Mouse (Mus musculus) neural tube, embryonic 14.5 days (tissue): ENCODE results near the gene Txlna. TPM values are rescaled to one million over a fixed set of nuclear protein-coding genes. Genes with fewer than 3 reads are reported as not detected.

Experiments
- ATAC-seq: fragments of 200-750 bp; cut with Nextera tagmentation; 2 replicates; pipeline ENCODE4 v1.8.0; 2017; ENCODE audit warnings: low read depth, mild to moderate bottlenecking, moderate TSS enrichment, moderate library complexity
- H3K27ac ChIP-seq: fragments of 300-500 bp; sonication (generic); 2 replicates; pipeline ENCODE4 v1.5.1; 2014; ENCODE audit warnings: low read depth, mild to moderate bottlenecking, control low read depth, low read length, moderate library complexity, mixed read lengths
- H3K27me3 ChIP-seq: fragments of 300-500 bp; sonication (generic); 2 replicates; pipeline ENCODE4 v1.6.1; 2014; ENCODE audit warnings: low read length; ENCODE audit not compliant: control insufficient read depth, insufficient read depth
- H3K36me3 ChIP-seq: fragments of 300-500 bp; sonication (generic); 2 replicates; pipeline ENCODE4 v1.6.1; 2014; ENCODE audit warnings: low read length, mixed read lengths; ENCODE audit not compliant: control insufficient read depth, insufficient read depth
- H3K4me1 ChIP-seq: fragments of 300-500 bp; sonication (generic); 2 replicates; pipeline ENCODE4 v1.6.1; 2014; ENCODE audit warnings: low read length; ENCODE audit not compliant: control insufficient read depth, insufficient read depth
- H3K4me2 ChIP-seq: fragments of 300-500 bp; sonication (generic); 2 replicates; pipeline ENCODE4 v1.6.1; 2014; ENCODE audit warnings: mild to moderate bottlenecking, low read depth, low read length, control low read depth
- H3K4me3 ChIP-seq: fragments of 300-500 bp; sonication (generic); 2 replicates; pipeline ENCODE4 v1.5.1; 2014; ENCODE audit warnings: low read depth, low read length, control low read depth, mixed read lengths
- H3K9ac ChIP-seq: fragments of 300-500 bp; sonication (generic); replicated peaks from 2 replicates; pipeline ENCODE4 v1.6.1; 2014; ENCODE audit warnings: low read depth, mild to moderate bottlenecking, control low read depth, low read length, mixed read lengths
- H3K9me3 ChIP-seq: fragments of 300-500 bp; sonication (generic); 2 replicates; pipeline ENCODE4 v1.6.1; 2016; ENCODE audit warnings: low read length; ENCODE audit not compliant: control insufficient read depth
- WGBS: fragments of 180-500 bp; shearing (Covaris S2); extraction: QIAGEN DNeasy Blood & Tissue Kit; methylation state at CpG from one replicate; pipeline ENCODE4 v1.1.7; 2014; 5-methylcytosine and 5-hydroxymethylcytosine counted together
- polyA plus RNA-seq: library from polyadenylated mRNA; unstranded; fragments of >200 nt; fragmentation: Nextera tagmentation; extraction: Ambion mirVana; gene quantifications from 2 replicates; pipeline ENCODE4 v1.2.1, GENCODE M21; 2014

Txlna gene
- polyA plus RNA-seq, 1 experiment from 2014 or later: 40.1 TPM

GRCm38 (mm10) chr4:129585773-129586172 lies 55.1 kb downstream of the Txlna start:
- no peak for ATAC-seq
- H3K27me3 ChIP-seq: no peaks in the 10 kb centered on the region
- H3K9me3 ChIP-seq: no peaks in the 10 kb centered on the region
- H3K9ac ChIP-seq: no peak overlapping the region
- no peak overlapping the region for H3K4me3 ChIP-seq
- H3K4me2 ChIP-seq: no peak overlapping the region
- H3K36me3 ChIP-seq: peaks cover 6% of the 10 kb centered on the region; the same call in 1 of the 2 replicates
- no peak overlapping the region for H3K27ac ChIP-seq
- 76% methylated on average over 9 of the region's 9 CpGs for WGBS
- H3K4me1 ChIP-seq: no peaks in the 10 kb centered on the region

- no peak overlapping the region for H3K27ac ChIP-seq
- H3K4me3 ChIP-seq: peak overlapping the region; percentile 22
- H3K36me3 ChIP-seq: no peaks in the 10 kb centered on the region
- H3K27me3 ChIP-seq: no peaks in the 10 kb centered on the region
- peak; percentile 63 for ATAC-seq
- H3K4me1 ChIP-seq: no peaks in the 10 kb centered on the region
- H3K9ac ChIP-seq: peak overlapping the region; percentile 25; the same call in 1 of the 2 replicates
- peak overlapping the region; percentile 48 for H3K4me2 ChIP-seq
- 3% methylated on average over 36 of the region's 36 CpGs for WGBS
- H3K9me3 ChIP-seq: no peaks in the 10 kb centered on the region
Measured at GRCm38 (mm10) chr4:129584884-129585608, 55.8 kb downstream of the Txlna start.

GRCm38 (mm10) chr4:129584370-129584769 lies 56.5 kb downstream of the Txlna start:
- Histone ChIP-seq H3K27me3 (no peaks in the 10 kb centered on the region), H3K27ac (no peak overlapping the region), H3K4me2 (peak overlapping the region; percentile 48; the same call in 1 of the 2 replicates), H3K9ac (no peak overlapping the region), H3K4me3 (no peak overlapping the region), H3K9me3 (no peaks in the 10 kb centered on the region), H3K4me1 (no peaks in the 10 kb centered on the region), H3K36me3 (no peaks in the 10 kb centered on the region)
- 82% methylated on average over 1 of the region's 1 CpGs for WGBS
- no peak for ATAC-seq

- no peak for ATAC-seq
- H3K4me2 ChIP-seq: no peak overlapping the region
- H3K36me3 ChIP-seq: no peaks in the 10 kb centered on the region
- no peak overlapping the region for H3K9ac ChIP-seq
- no peaks in the 10 kb centered on the region for H3K27me3 ChIP-seq
- no peak overlapping the region for H3K27ac ChIP-seq
- H3K9me3 ChIP-seq: no peaks in the 10 kb centered on the region
- no peaks in the 10 kb centered on the region for H3K4me1 ChIP-seq
- no peak overlapping the region for H3K4me3 ChIP-seq
- WGBS: 80% methylated on average over 1 of the region's 1 CpGs
Measured at GRCm38 (mm10) chr4:129582251-129582650, 58.6 kb downstream of the Txlna start.

GRCm38 (mm10) chr4:129580347-129580746 lies 60.5 kb downstream of the Txlna start:
- Histone ChIP-seq H3K4me1 (no peaks in the 10 kb centered on the region; the same call in 1 of the 2 replicates), H3K9me3 (no peaks in the 10 kb centered on the region), H3K9ac (no peak overlapping the region), H3K27me3 (no peaks in the 10 kb centered on the region), H3K27ac (no peak overlapping the region), H3K36me3 (no peaks in the 10 kb centered on the region), H3K4me2 (no peak overlapping the region), H3K4me3 (no peak overlapping the region)
- no peak for ATAC-seq
- WGBS: 78% methylated on average over 7 of the region's 7 CpGs

GRCm38 (mm10) chr4:129578466-129578865 lies 62.4 kb downstream of the Txlna start, which contains the start of gene Fam167b:
Fam167b (minus strand) TSS chr4:129578549.
- Histone ChIP-seq H3K4me3 (no peak within 1 kb of the TSS), H3K4me1 (no peaks in the 10 kb centered on the region; the same call in 1 of the 2 replicates), H3K4me2 (no peak within 1 kb of the TSS), H3K36me3 (no peaks in the 10 kb centered on the region), H3K27me3 (no peaks in the 10 kb centered on the region), H3K9ac (no peak within 1 kb of the TSS), H3K27ac (no peak within 1 kb of the TSS), H3K9me3 (no peaks in the 10 kb centered on the region)
- 78% methylated on average over 5 of the region's 5 CpGs for WGBS
- no peak for ATAC-seq

- Histone ChIP-seq H3K27ac (no peak overlapping the region), H3K4me3 (no peak overlapping the region), H3K9me3 (no peaks in the 10 kb centered on the region), H3K27me3 (no peaks in the 10 kb centered on the region), H3K9ac (no peak overlapping the region), H3K36me3 (no peaks in the 10 kb centered on the region), H3K4me2 (no peak overlapping the region), H3K4me1 (no peaks in the 10 kb centered on the region; the same call in 1 of the 2 replicates)
- no peak for ATAC-seq
- WGBS: 83% methylated on average over 7 of the region's 7 CpGs
Measured at GRCm38 (mm10) chr4:129577688-129578087, 63.2 kb downstream of the Txlna start.

- no peaks in the 10 kb centered on the region; the same call in 1 of the 2 replicates for H3K4me1 ChIP-seq
- no peaks in the 10 kb centered on the region for H3K9me3 ChIP-seq
- no peak for ATAC-seq
- no peaks in the 10 kb centered on the region for H3K36me3 ChIP-seq
- no peak overlapping the region for H3K4me3 ChIP-seq
- no peak overlapping the region for H3K27ac ChIP-seq
- WGBS: 33% methylated on average over 21 of the region's 21 CpGs
- H3K27me3 ChIP-seq: no peaks in the 10 kb centered on the region
- H3K9ac ChIP-seq: no peak overlapping the region
- peak overlapping the region; percentile 14; the same call in 1 of the 2 replicates for H3K4me2 ChIP-seq
Measured at GRCm38 (mm10) chr4:129576863-129577491, 63.9 kb downstream of the Txlna start.
